Mouse (Mus musculus) heart, embryonic 14.5 days (tissue): ENCODE data around the gene Cela3b. TPM values are rescaled to one million over a fixed set of nuclear protein-coding genes. Genes with fewer than 3 reads are reported as not detected.

Experiments used
- polyA plus RNA-seq: library from polyadenylated mRNA; unstranded; fragments of >200 nt; fragmentation: Nextera tagmentation; extraction: Ambion mirVana; gene quantifications from 2 replicates; pipeline ENCODE4 v1.2.1, GENCODE M21; 2014

Gene Cela3b
- polyA plus RNA-seq, 1 experiment from 2014 or later: not detected

Other genes with a start within 250 kb of the Cela3b start
- 1.8 and 2.2 TPM in 2 replicates for gene Wnt4, start 153.1 kb downstream of the Cela3b start, polyA plus RNA-seq
- 515 and 529 TPM in 2 replicates for gene Cdc42, start 72.8 kb downstream of the Cela3b start, polyA plus RNA-seq
- gene Cela3a, start 20.7 kb downstream of the Cela3b start, polyA plus RNA-seq: not detected in 2 replicates
- not detected in 2 replicates for gene 1700013G24Rik, start 22.7 kb upstream of the Cela3b start, polyA plus RNA-seq
- gene Hspg2, start 38.2 kb upstream of the Cela3b start, polyA plus RNA-seq: 67.5 and 68.3 TPM in 2 replicates
- gene Ldlrad2, start 144.0 kb upstream of the Cela3b start, polyA plus RNA-seq: not detected in 2 replicates
- 32.1 and 39.5 TPM in 2 replicates for gene Usp48, start 163.2 kb upstream of the Cela3b start, polyA plus RNA-seq
- gene Rap1gap, start 234.2 kb upstream of the Cela3b start, polyA plus RNA-seq: 3.9 and 5.0 TPM in 2 replicates